Mouse (Mus musculus): ENCODE results near the gene Tmem170b.

Tmem170b gene

GRCm38 (mm10) chr13:41614982-41615381 is 9.3 kb downstream of the Tmem170b start:
- DNase-seq: no peak

GRCm38 (mm10) chr13:41619470-41619869 is 13.8 kb downstream of the Tmem170b start:
- DNase-seq: no peak

- DNase-seq: no peak
Measured at GRCm38 (mm10) chr13:41620132-41620531, 14.4 kb downstream of the Tmem170b start.

- no peak for DNase-seq
Measured at GRCm38 (mm10) chr13:41624123-41624522, 18.4 kb downstream of the Tmem170b start.

GRCm38 (mm10) chr13:41625248-41625647 is 19.5 kb downstream of the Tmem170b start:
- no peak for DNase-seq

- no peak for DNase-seq
Measured at GRCm38 (mm10) chr13:41627277-41627916, 21.7 kb downstream of the Tmem170b start.

GRCm38 (mm10) chr13:41634401-41634818 is 28.7 kb downstream of the Tmem170b start:
- DNase-seq: peak; percentile 82 to 86

- no peak for DNase-seq
Measured at GRCm38 (mm10) chr13:41638083-41638482, 32.4 kb downstream of the Tmem170b start.

GRCm38 (mm10) chr13:41642851-41643250 is 37.1 kb downstream of the Tmem170b start:
- peak; percentile 60 to 75 for DNase-seq

- no peak for DNase-seq
Measured at GRCm38 (mm10) chr13:41643798-41644197, 38.1 kb downstream of the Tmem170b start.

GRCm38 (mm10) chr13:41644591-41645482 is 39.1 kb downstream of the Tmem170b start:
- no peak for DNase-seq

GRCm38 (mm10) chr13:41645483-41645859 is 39.8 kb downstream of the Tmem170b start:
- no peak for DNase-seq

- DNase-seq: no peak
Measured at GRCm38 (mm10) chr13:41647976-41648375, 42.3 kb downstream of the Tmem170b start.

- no peak for DNase-seq
Measured at GRCm38 (mm10) chr13:41650665-41651064, 45.0 kb downstream of the Tmem170b start.

GRCm38 (mm10) chr13:41653791-41654190 is 48.1 kb downstream of the Tmem170b start:
- no peak for DNase-seq

- no peak for DNase-seq
Measured at GRCm38 (mm10) chr13:41655576-41656090, 49.9 kb downstream of the Tmem170b start.

- DNase-seq: no peak
Measured at GRCm38 (mm10) chr13:41660052-41660793, 54.5 kb downstream of the Tmem170b start.

- DNase-seq: no peak
Measured at GRCm38 (mm10) chr13:41661116-41661515, 55.4 kb downstream of the Tmem170b start.

GRCm38 (mm10) chr13:41662401-41663070 is 56.8 kb downstream of the Tmem170b start:
- DNase-seq: peak; percentile 16 to 49

- no peak for DNase-seq
Measured at GRCm38 (mm10) chr13:41663501-41664195, 57.9 kb downstream of the Tmem170b start.

GRCm38 (mm10) chr13:41669951-41670350 is 64.2 kb downstream of the Tmem170b start:
- DNase-seq: no peak
